Mouse (Mus musculus): ENCODE measurements around the gene Gpld1. TPM values are rescaled to one million over a fixed set of nuclear protein-coding genes. Genes with fewer than 3 reads are reported as not detected.

The Gpld1 gene
- polyA plus RNA-seq, 1 experiment = 0.02 TPM

- Histone ChIP-seq H3K79me2 (ENCODE audit: control insufficient read depth, insufficient read depth) (no peaks in the 10 kb centered on the region), H3K27me3 (ENCODE audit: control insufficient read depth, insufficient read depth, insufficient read length) (no peaks in the 10 kb centered on the region), H3K36me3 (ENCODE audit: control insufficient read depth, insufficient read depth) (no peaks in the 10 kb centered on the region), H3ac (ENCODE audit: control insufficient read depth, insufficient read length, low read depth) (no peak overlapping the region), H3K79me3 (ENCODE audit: low read depth) (no peaks in the 10 kb centered on the region), H3K4me3 (ENCODE audit: insufficient read depth, poor library complexity, severe bottlenecking) (no peak overlapping the region)
- TF ChIP-seq USF1 (IDR thresholded peaks at IDR 0.05; ENCODE audit: low read depth) (no peak), MAX (IDR thresholded peaks at IDR 0.05) (no peak), MYOD1 (IDR thresholded peaks at IDR 0.05; ENCODE audit: control insufficient read depth, insufficient read length, low read depth) (no peak), MYOG (IDR thresholded peaks at IDR 0.05; ENCODE audit: control insufficient read depth, extremely low read depth, insufficient read length) (no peak), FOSL1 (IDR thresholded peaks at IDR 0.05; ENCODE audit: insufficient read depth, low read length, poor library complexity, severe bottlenecking) (no peak), CTCF (IDR thresholded peaks at IDR 0.05; ENCODE audit: control insufficient read depth, insufficient read depth, insufficient read length) (no peak), CEBPB (IDR thresholded peaks at IDR 0.05; ENCODE audit: low read depth) (no peak)
Measured at GRCm38 (mm10) chr13:25027114-25027425, 84.1 kb downstream of the Gpld1 start.

GRCm38 (mm10) chr13:25039488-25039887 lies 96.5 kb downstream of the Gpld1 start:
- TF ChIP-seq FOSL1 (IDR thresholded peaks at IDR 0.05; ENCODE audit: insufficient read depth, low read length, poor library complexity, severe bottlenecking) (no peak), MAX (IDR thresholded peaks at IDR 0.05) (no peak), MYOD1 (IDR thresholded peaks at IDR 0.05; ENCODE audit: control insufficient read depth, insufficient read length, low read depth) (no peak), CEBPB (IDR thresholded peaks at IDR 0.05; ENCODE audit: low read depth) (no peak), MYOG (IDR thresholded peaks at IDR 0.05; ENCODE audit: control insufficient read depth, extremely low read depth, insufficient read length) (no peak), USF1 (IDR thresholded peaks at IDR 0.05; ENCODE audit: low read depth) (no peak), CTCF (IDR thresholded peaks at IDR 0.05; ENCODE audit: control insufficient read depth, insufficient read depth, insufficient read length) (no peak)
- no peak overlapping the region for H3K4me3 ChIP-seq (ENCODE audit: insufficient read depth, poor library complexity, severe bottlenecking)
- no peaks in the 10 kb centered on the region for H3K79me2 ChIP-seq (ENCODE audit: control insufficient read depth, insufficient read depth)
- no peaks in the 10 kb centered on the region for H3K79me3 ChIP-seq (ENCODE audit: low read depth)
- no peaks in the 10 kb centered on the region for H3K36me3 ChIP-seq (ENCODE audit: control insufficient read depth, insufficient read depth)
- peaks cover 5% of the 10 kb centered on the region for H3K27me3 ChIP-seq (ENCODE audit: control insufficient read depth, insufficient read depth, insufficient read length)
- H3ac ChIP-seq (ENCODE audit: control insufficient read depth, insufficient read length, low read depth) = no peak overlapping the region

Other genes with a start within 250 kb of the Gpld1 start
- gene Armh2, start 201.9 kb upstream of the Gpld1 start, polyA plus RNA-seq (2012; fragmentation: generic; extraction: Trizol) = not detected
- 45.7 TPM for gene Gmnn, start 181.2 kb upstream of the Gpld1 start, polyA plus RNA-seq (2012; fragmentation: generic; extraction: Trizol)
- 28.3 TPM for gene BC005537, start 141.5 kb upstream of the Gpld1 start, polyA plus RNA-seq (2012; fragmentation: generic; extraction: Trizol)
- 44.4 TPM for gene Acot13, start 111.6 kb upstream of the Gpld1 start, polyA plus RNA-seq (2012; fragmentation: generic; extraction: Trizol)
- 10.5 TPM for gene Tdp2, start 111.5 kb upstream of the Gpld1 start, polyA plus RNA-seq (2012; fragmentation: generic; extraction: Trizol)
- 0.02 TPM for gene D130043K22Rik, start 98.0 kb upstream of the Gpld1 start, polyA plus RNA-seq (2012; fragmentation: generic; extraction: Trizol)
- gene Aldh5a1, start 5.5 kb upstream of the Gpld1 start, polyA plus RNA-seq (2012; fragmentation: generic; extraction: Trizol) = 1.1 TPM
- 9.5 TPM for gene Mrs2, start 77.2 kb downstream of the Gpld1 start, polyA plus RNA-seq (2012; fragmentation: generic; extraction: Trizol)
- gene Dcdc2a, start 112.9 kb downstream of the Gpld1 start, polyA plus RNA-seq (2012; fragmentation: generic; extraction: Trizol) = not detected